In the genomic region with DNA sequence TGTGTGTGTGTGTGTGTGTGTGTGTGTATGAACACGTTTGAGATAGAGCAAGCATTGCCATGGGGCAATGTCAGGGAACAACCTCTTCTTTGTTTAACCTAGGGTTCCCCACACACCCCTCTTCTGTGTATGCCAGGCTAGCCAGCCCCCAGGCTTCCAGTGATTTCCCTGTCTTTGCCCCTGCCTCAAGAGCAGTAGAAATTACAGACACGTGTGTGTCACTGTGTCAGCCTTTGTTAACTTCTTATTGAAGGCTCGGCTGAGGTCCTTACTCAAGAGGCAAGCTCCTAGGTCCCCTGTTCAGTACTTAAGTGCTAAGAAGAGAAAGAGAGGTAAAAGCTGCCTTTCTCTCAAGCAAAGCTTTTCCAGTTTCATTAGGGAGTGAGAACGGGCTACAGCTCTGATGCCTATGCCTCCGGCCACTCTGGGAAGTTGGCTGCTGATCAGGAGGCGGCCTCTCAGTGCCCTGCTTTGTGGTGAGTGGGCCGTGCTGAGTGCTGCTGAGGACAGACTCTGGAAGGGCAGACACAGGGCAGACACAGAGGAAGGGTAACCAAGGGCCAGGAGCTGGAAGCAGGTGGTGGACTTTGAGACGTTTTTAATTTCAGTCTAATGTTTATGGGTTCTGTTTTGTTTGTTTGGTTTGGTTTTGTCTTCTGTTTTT, we compare ENCODE assay signal across 7 mouse cellular contexts.
DNase-seq lines count a peak whose midpoint lies in the region; ATAC-seq and TF ChIP-seq lines count a peak whose summit lies in the region.

No protein-coding gene starts in this region.

- 0 out of 2 replicates have a peak, but pooled peaks cover 11% of the 10 kb centered on the region for H3K4me1 ChIP-seq in hindbrain, embryonic 14.5 days (replicated peaks; ENCODE audit: control insufficient read depth, insufficient read depth, low read length)
- no peaks in the 10 kb centered on the region for H3K4me1 ChIP-seq in midbrain, postnatal 0 days (ENCODE audit: insufficient read depth, low read length)

- no peaks in the 10 kb centered on the region for H3K27me3 ChIP-seq in hindbrain, embryonic 14.5 days (ENCODE audit: control insufficient read depth, insufficient read depth, low read length)
- no peaks in the 10 kb centered on the region for H3K27me3 ChIP-seq in midbrain, postnatal 0 days (ENCODE audit: insufficient read depth, low read length)

- peak; percentile 66; the same call in 1 of the 2 replicates for ATAC-seq in hindbrain, embryonic 14.5 days (ENCODE audit: low FRiP score)
- peak; percentile 54; the same call in 1 of the 2 replicates for ATAC-seq in midbrain, postnatal 0 days (ENCODE audit: low FRiP score)
- ATAC-seq in erythroblast, adult 5-6 weeks (replicated peaks; ENCODE audit: low FRiP score, poor library complexity, severe bottlenecking): no peak

- H3K4me2 ChIP-seq in hindbrain, embryonic 14.5 days (replicated peaks): no peak overlapping the region
- no peak overlapping the region for H3K4me2 ChIP-seq in midbrain, postnatal 0 days (ENCODE audit: low read depth, low read length, poor library complexity, severe bottlenecking)

- no peak overlapping the region for H3K4me3 ChIP-seq in hindbrain, embryonic 14.5 days (replicated peaks; ENCODE audit: low read length)
- no peak overlapping the region for H3K4me3 ChIP-seq in midbrain, postnatal 0 days (ENCODE audit: low read depth, low read length)

- peak; percentile 66 for DNase-seq in adipocyte (ENCODE audit: low spot score)
- DNase-seq in cerebellum, adult 9-11 months: peak; percentile 54
- DNase-seq in gastrocnemius, adult 18-20 months (ENCODE audit: low spot score): peak; percentile 68
- no peak for DNase-seq in hindbrain, embryonic 14.5 days (ENCODE audit: low spot score)
- peak; percentile 37 to 55 for DNase-seq in left cerebral cortex, postnatal 25 days (ENCODE audit: low spot score in 2 of 2)
- peak; percentile 69 for DNase-seq in midbrain, postnatal 0 days (ENCODE audit: low spot score)

- H3K36me3 ChIP-seq in hindbrain, embryonic 14.5 days (replicated peaks; ENCODE audit: control insufficient read depth, insufficient read depth): no peaks in the 10 kb centered on the region
- H3K36me3 ChIP-seq in midbrain, postnatal 0 days (ENCODE audit: insufficient read depth, low read length): no peaks in the 10 kb centered on the region

- no peaks in the 10 kb centered on the region for H3K9me3 ChIP-seq in hindbrain, embryonic 14.5 days (ENCODE audit: control insufficient read depth, low read length)
- no peaks in the 10 kb centered on the region for H3K9me3 ChIP-seq in midbrain, postnatal 0 days (ENCODE audit: low read length)

- H3K9ac ChIP-seq in hindbrain, embryonic 14.5 days: no peak overlapping the region
- H3K9ac ChIP-seq in midbrain, postnatal 0 days (replicated peaks; ENCODE audit: low read length, poor library complexity, severe bottlenecking): no peak overlapping the region

- 18% methylated on average over 8 of the region's 8 CpGs for WGBS in hindbrain, embryonic 14.5 days
- 19% methylated on average over 8 of the region's 8 CpGs for WGBS in midbrain, postnatal 0 days

- intact Hi-C loops in left cerebral cortex, postnatal 25 days (cut with DNase I): no loop called here

- no peak for TF ChIP-seq CTCF in midbrain, postnatal 0 days (IDR thresholded peaks at IDR 0.05)

- peak overlapping the region; percentile 34 for H3K27ac ChIP-seq in hindbrain, embryonic 14.5 days
- no peak overlapping the region for H3K27ac ChIP-seq in midbrain, postnatal 0 days (ENCODE audit: low read depth, low read length)
